Mouse (Mus musculus): ENCODE data around the gene Dnaja3.

Dnaja3 gene

DNA sequence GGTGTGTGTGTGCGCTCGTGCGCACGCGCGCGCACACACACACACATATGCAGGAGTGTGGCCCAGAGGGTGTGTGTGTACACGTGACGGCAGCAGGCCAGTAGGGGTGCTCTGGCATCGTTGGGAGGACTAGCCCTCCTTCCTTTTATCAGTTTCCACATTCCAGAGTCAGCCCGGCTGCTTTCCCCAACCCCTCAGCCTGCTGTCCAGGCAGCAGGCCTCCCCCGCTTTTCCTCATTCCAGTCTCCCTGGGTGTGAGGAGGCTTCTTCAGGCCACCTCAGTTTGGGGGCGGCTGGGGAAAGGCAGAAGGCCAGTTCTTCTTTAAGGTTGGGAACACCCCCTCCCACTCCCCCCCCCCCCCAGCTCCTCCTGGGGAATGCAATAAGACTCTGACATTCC, 2.4 kb downstream of the Dnaja3 start:
- DNase-seq (ENCODE audit: low read depth, low spot score): peak; percentile 96

DNA sequence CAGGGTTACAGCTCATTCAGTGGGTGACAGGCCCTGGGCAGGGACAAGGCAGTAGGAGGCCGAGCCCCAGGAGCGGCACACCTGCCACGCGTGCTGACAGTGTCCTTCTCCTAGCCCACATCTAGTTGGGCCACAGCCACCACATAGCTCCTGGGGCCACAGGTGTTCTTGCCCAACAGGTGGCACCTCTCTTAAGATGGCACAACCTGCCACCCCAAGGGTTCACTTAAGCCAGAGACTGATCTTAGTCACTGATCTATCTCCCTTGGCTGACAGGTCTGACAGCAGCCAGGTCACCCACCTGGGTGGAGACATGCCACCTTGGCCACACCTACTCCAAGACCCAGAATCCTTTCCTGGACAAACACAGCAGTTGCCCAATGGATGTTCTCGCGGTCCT, 3.1 kb downstream of the Dnaja3 start:
- DNase-seq (ENCODE audit: low read depth, low spot score): no peak

DNA sequence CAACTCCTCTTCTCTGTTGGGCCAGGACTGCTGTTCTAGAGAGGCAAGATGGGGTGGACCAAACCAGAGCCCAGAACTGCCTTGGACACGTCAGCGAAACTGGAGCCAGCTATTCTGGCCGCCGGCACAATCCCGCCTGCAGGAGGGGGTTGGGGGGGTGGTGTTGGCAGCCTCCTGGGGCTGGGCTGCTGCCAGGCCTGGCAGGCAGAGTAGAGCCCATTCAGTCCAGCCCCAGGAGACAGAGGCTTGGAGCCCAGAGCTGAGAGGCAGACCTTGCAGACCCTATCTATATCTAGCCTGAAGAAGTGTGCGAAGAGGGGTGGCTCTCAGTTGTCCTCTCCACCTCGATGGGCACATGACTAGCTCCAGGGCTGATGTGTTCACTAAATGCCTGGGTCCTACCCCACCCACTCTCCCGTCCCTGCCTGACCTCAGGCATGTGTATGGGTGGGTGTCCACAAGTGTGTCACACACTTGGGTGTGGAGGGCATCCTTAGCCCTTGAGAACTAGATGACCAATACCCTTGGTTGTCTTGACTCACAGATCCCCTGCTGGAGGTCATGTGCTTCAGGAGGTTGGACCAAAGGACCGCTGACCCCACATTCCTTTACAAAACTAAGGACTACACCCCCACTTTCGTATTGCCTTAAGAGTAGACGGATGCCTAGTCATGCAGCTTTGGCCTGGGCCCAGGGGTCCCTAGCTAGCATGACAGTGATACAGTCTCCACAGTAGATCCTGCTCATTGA, 4.1 kb downstream of the Dnaja3 start:
- DNase-seq (ENCODE audit: low read depth, low spot score): peak; percentile 92

DNA sequence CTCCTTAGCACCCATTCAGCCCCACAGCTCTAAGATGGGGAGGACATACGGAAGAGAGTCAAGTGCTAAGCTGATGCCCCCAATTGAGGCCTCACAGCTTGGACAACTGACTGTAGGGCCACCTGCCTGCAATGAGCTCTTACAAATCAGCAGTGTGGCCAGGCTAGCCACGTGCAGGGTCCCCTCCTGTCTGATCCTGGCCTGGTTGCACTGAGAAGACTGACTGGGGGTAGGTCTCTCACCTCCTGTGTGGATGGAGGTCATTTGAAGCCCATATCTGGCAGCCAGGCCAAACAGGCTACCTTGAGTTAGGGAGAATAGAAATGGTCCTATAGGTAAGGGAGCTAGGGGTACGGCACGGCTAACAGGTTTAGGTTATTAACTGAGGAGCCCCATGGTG, 6.1 kb downstream of the Dnaja3 start:
- no peak for DNase-seq (ENCODE audit: low read depth, low spot score)

DNA sequence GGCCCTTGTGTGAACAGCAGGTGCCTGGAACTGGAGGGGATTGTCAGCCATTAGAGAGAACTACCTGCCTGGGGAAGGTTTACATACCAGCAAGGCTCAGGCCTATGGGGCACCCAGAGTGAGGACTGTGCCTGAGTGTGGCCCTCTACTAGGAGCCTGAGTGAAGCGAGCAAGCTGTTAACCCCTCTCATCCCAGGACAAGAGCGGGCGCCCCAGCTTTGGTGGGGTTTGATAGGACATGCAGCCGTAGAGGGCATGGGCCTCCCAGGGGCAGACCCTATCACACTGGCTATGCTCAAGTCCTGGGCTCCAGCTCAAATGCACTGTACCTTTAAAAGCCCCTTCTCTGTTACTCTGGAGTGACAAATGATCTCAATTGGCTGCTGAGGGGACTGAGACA, 7.0 kb downstream of the Dnaja3 start:
- DNase-seq (ENCODE audit: low read depth, low spot score): no peak

DNA sequence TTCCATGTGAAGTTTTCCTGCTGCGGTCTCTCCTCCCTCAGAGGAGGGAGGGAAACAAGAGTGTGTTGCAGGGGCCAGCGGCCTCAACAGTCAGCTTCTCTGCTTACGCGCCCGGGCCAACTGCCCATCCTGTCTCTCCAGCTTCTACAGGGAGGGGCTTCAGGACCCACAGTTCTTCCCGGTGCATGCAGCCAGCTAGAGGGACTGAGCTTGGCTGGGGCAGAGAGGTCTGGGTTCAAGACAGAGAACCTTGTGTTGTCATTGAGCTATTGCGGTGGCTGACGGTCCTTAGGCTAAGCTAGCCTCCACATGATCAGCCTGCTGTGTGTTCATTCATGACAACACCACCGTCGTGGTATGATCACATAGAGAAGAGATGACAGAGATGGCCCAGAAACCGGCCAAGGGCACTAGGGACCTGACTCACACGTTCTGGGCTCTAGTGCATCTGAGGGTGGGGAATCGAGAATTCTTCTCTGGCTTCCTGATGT, 7.9 kb downstream of the Dnaja3 start:
- peak; percentile 94 for DNase-seq (ENCODE audit: low read depth, low spot score)

DNA sequence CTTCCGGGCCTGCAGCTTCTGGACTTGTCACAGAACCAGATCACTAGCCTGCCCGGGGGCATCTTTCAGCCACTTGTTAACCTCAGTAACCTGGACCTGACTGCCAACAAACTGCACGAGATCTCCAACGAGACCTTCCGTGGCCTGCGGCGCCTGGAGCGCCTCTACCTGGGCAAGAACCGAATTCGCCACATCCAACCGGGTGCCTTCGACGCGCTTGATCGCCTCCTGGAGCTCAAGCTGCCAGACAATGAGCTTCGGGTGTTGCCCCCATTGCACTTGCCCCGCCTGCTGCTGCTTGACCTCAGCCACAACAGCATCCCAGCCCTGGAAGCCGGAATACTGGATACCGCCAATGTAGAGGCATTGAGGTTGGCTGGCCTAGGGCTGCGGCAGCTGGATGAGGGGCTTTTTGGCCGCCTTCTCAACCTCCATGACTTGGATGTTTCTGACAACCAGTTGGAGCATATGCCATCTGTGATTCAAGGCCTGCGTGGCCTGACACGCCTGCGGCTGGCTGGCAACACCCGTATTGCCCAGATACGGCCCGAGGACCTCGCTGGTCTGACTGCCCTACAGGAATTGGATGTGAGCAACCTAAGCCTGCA, 8.7 kb downstream of the Dnaja3 start:
- DNase-seq (ENCODE audit: low read depth, low spot score): no peak

DNA sequence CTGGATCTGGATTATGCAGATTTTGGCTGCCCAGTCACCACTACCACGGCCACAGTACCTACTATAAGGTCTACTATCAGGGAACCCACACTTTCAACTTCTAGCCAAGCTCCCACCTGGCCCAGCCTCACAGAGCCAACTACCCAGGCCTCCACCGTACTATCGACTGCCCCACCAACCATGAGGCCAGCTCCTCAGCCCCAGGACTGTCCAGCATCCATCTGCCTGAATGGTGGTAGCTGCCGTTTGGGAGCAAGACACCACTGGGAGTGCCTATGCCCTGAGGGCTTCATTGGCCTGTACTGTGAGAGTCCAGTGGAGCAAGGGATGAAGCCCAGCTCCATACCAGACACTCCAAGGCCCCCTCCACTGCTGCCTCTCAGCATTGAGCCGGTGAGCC, 9.4 kb downstream of the Dnaja3 start:
- no peak for DNase-seq (ENCODE audit: low read depth, low spot score)

DNA sequence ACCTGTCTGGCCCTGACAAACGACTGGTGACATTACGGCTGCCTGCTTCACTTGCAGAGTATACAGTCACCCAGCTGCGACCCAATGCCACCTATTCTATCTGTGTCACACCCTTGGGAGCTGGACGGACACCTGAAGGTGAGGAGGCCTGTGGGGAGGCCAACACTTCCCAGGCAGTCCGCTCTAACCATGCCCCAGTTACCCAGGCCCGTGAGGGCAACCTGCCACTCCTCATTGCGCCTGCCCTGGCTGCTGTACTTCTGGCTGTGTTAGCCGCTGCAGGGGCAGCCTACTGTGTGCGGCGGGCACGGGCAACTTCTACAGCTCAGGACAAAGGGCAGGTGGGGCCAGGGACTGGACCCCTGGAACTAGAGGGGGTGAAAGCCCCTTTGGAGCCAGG, 9.9 kb downstream of the Dnaja3 start:
- DNase-seq (ENCODE audit: low read depth, low spot score): no peak

DNA sequence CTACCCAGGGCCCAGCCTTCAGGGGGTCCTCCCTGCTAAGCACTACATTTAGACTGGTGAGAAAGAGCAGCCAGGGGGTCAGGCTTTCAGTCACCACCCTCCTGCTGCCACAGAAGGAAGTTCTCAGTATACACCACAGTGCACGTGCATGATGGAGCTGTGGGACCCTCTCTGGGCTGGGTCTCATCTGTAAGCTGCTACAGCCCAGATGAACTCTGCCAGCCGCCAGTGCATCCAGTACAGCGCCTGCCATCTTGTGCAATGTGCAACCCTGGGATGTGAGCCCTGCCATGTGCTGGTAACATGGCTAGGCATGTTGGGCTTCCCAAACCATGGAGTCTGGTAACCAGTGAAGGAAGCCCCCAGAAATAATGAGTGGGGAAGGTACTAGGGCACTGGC, 10.4 kb downstream of the Dnaja3 start:
- no peak for DNase-seq (ENCODE audit: low read depth, low spot score)

DNA sequence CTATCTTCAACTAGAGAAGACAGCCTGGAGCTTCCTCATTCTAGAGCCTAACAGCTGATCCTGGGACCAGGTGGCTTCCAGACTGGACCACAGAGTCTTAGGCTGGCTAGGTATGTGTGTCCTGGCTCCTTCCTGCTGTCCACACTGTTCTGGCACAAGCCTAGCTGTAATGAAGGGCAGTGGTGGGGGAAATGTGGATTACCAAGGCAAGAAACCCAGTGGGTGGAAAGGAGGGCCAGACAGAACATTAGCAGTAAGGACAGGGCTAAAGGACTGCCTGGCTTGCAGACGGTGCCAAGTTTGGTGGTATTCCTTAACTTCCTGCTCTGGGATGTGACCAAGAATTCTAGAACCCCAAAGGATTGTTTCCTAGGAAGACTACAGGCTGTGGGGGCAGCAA, 11.3 kb downstream of the Dnaja3 start:
- DNase-seq (ENCODE audit: low read depth, low spot score): peak; percentile 78

DNA sequence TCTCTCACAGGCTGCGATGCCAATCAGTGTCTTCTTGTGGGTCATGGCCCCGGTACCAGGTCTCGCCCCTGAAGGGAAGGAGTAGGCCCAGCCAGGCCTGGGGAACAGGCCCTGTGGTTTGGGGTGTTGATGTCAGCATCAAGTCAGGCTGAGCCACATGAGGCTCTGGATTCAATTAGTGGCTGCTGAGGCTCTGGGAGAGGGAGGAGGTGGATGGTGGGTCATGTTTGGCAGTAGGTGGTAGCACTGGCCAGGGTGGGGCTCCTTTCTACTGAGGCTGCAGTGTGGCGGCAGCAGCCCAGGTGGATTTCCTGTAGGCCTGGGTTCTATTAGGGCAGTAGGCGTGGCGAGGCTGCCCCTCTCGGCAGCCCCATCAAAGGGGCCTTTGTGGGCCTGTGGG, 11.8 kb downstream of the Dnaja3 start:
- peak; percentile 96 for DNase-seq (ENCODE audit: low read depth, low spot score)

DNA sequence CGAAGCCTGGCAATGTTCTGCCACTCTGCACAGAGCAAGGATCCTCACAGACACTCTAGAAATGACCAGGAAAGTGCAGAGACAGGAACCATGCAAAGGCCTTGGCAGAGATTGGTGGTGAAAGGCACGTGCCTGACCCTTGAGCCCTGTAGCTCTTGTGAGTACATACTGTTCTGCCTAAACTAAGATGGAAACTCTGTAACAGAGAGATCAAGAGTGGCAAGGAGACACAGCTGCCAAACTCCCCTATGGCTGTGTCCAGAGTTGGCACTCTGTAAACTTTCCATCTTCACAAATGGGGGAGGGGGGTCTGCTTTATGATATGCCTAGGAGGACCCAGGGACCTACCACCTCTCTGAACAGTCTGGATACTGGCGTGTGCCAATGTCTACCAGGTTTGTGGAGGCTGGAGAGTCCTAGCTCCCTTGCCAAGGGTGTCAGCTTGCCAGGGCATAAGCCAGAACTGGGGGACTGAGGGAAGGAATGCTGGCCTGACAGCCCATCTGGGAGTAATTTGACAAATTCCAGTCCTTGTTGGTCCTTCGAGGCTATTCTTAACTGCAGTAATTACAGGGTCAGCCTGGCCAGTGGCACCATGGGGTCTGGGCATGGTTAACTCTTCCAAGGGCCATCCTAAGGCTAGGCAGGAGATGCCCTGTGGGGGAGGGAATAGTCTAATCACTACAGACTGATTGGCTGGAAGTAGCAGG, 13.1 kb downstream of the Dnaja3 start:
- peak; percentile 82 for DNase-seq (ENCODE audit: low read depth, low spot score)

DNA sequence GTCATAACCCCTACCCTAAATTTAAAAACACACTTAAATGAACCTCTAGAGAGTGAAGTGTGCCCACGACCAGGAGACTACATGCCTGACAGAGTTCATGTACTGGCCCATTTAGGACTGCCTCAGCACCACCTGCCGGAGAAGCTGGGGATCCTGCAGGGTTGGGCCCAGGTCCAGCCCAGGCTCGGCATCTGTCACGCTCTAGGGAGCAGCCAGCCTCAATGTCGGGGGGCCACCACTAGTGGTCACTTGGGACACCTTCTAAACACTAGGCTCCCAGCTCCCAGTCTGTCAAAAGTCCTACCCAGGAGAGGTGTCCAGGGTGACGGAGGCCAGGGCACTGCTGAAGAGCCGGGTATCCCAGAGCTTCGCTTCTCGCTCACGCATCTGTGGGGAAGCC, 14.9 kb downstream of the Dnaja3 start:
- DNase-seq (ENCODE audit: low read depth, low spot score): no peak

DNA sequence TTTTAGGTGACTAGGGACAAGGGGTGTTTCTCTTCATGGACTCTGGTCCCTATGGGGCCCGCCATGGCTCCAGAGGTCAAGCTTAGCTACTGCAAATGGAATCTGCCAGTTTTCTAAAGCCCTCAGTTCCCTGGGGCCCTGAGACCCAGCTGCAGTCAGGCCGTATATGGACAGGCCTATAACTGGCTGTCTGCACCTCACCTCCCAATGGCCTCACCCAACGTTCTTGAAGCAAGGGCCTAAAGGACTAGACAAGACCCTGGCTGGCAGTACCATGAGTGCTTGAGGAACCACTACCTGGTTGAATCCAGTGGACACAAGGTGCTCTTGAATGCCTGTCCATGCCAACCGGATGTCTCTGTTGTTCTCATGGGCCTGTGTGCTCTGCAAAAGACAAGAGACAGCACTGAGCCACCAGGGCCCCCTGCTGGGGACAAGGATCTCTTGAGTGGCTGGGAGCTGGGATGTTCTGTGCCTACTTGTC, 15.5 kb downstream of the Dnaja3 start:
- DNase-seq (ENCODE audit: low read depth, low spot score): peak; percentile 58

DNA sequence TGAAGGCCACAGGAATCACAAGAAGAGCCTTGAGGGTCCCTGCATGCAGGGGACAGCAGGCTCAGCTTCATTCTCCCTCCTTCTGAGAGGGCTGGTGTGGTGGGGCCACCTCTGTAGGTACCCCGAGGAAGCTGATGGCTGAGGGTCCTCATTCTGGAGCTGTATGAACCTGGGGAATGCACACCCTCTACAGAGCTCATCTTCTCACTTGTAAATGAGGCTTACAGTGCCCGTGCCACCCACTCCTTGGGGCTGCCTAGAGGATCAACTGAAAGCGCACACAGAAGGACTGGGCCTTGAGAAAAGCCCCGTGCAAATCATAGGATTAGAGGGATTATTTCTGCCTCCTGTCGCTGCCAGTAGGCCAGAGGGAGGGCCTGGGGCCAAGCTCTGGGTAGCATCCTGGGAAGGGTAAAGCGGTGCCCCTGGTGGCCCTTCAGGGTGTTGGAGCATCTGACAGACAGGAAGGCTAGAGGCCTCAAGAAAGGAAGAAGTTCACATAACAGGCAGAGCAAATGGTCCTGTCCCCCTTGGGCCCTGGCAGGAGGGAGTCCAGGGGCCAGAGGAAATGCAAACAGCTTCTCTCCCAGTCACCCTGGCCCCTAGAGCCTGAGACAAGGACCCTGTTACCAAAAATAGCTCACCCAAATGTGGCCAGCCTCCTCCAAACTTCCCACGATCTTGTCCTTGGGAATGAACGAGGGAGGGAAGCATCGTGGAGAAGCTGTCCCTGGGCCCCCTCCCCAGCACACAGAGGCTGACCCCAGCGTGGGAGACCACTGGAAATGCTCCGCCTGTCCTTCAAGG, 16.2 kb downstream of the Dnaja3 start:
- DNase-seq (ENCODE audit: low read depth, low spot score): peak; percentile 76

DNA sequence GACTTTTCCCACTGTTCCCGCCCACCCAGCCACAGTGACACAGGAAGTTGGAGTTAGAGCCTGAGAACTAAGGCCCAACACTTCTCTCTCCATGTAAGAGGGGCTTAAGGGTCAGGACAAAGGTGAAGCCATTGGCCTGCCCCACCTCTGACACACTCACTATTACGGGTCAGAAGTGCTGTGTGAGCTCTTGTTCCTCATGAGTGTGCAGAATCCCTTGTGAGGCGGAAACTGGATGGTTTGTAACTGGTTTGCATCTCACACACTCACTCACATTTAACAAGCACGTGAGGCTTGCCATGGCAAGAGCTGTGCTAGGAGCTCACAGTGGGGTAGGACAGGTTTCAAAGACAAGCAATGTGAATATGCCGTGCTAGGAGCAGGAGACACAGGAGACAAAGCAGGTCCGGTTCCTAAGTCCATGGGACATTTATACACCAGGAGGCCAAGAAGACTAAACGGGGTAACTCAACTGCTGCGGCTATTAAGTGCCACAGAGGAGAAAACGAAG, 16.8 kb downstream of the Dnaja3 start:
- DNase-seq (ENCODE audit: low read depth, low spot score): no peak

DNA sequence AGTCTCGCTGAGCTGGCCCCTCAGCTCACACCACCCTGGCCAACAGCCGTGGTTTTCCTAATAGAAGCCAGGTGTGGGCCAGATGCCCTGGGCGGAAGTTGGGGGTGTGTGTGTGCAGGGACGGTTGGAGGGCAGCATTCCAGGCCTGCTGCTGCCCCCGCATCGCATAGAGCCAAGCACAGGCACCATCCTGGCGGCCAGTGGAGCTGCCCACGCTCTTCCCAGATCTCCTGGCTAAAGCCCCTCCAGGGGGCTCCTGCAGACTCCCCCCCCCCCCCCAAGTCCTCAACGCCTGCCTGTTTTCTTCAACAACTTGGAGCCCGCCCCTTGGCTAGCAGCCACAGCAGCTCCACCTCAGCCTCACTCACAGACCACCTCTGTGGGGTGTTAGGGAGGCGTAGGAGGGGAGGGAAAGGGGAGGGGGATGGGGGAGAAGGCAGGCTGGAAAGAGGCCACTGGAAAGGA, 19.0 kb downstream of the Dnaja3 start:
- peak; percentile 98 for DNase-seq (ENCODE audit: low read depth, low spot score)

DNA sequence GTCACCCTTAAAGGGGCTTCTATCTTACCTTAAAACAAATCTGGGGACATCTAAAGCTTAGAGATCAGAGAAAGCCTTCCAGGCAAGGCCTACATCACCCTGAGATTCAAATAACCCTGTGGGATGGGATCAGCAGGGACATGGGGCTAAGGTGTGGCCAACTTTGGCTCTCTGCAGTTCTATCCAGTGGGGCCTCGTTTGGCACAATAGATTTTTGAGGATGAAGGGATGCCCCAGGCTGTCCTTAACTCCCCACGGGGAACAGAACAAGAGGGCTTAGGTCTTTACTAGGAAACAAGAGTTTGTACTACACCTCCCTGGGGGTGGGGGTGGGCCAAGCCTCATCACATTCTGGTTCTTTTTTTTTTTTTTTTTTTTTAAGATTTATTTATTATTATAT, 19.5 kb downstream of the Dnaja3 start:
- peak; percentile 87 for DNase-seq (ENCODE audit: low read depth, low spot score)

DNA sequence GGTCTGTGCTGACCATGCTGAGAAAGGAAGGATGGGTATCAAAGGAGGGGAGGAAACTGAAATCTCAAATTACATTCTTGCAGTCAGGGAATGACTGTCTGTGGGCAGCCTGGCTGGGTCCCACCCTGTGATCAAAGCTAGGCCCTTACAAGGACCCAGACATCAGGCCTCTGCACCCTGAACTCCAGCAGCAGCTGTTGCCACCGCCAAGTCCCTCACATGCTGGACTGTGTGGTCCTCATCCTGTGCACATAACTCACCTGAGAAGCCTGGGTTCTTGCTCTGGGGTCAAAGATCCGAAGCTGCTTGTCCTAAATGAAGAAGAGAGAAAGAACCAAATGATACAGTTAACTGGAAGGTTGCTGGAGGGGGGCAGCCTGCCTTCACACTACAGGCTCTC, 21.8 kb downstream of the Dnaja3 start:
- DNase-seq (ENCODE audit: low read depth, low spot score): peak; percentile 38

DNA sequence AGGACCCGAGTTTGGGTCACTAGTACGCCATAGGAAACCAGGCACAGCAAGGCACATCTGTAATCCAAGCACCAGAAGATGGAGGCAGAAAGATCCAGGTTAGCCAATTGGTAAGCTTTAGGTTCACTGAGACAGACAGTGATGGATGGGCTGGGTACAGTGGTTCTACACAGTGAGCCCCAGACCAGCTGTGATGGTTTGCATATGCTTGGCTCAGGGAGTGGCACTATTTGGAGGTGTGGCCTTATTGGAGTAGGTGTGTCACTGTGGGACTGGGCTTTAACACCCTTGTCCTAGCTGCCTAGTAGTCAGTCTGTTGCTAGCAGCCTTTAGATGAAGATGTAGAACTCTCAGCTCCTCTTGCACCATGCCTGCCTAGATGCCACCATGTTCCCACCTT, 24.0 kb downstream of the Dnaja3 start:
- DNase-seq (ENCODE audit: low read depth, low spot score): peak; percentile 24

Data from 3T3-L1 (cell line).